Mouse (Mus musculus) heart, embryonic 11.5 days (tissue): ENCODE results near the gene Strbp. TPM values are rescaled to one million over a fixed set of nuclear protein-coding genes. Genes with fewer than 3 reads are reported as not detected.

ENCODE experiments used
- ATAC-seq: fragments of 200-750 bp; cut with Nextera tagmentation; replicated peaks from 2 replicates; pipeline ENCODE4 v1.8.0; 2017; ENCODE audit warnings: moderate library complexity; ENCODE audit not compliant: insufficient number of reproducible peaks, low FRiP score, low TSS enrichment
- H3K27ac ChIP-seq: fragments of 300-500 bp; sonication (generic); 2 replicates; pipeline ENCODE4 v1.5.1; 2014; ENCODE audit warnings: mild to moderate bottlenecking, low read depth, low read length
- H3K27me3 ChIP-seq: fragments of 300-500 bp; sonication (generic); 2 replicates; pipeline ENCODE4 v1.6.1; 2014; ENCODE audit warnings: mild to moderate bottlenecking, low read length, mixed read lengths; ENCODE audit not compliant: control insufficient read depth, insufficient read depth
- H3K36me3 ChIP-seq: fragments of 300-500 bp; sonication (generic); 2 replicates; pipeline ENCODE4 v1.6.1; 2014; ENCODE audit warnings: mild to moderate bottlenecking, low read length, moderate library complexity, mixed read lengths; ENCODE audit not compliant: control insufficient read depth, insufficient read depth
- H3K4me1 ChIP-seq: fragments of 300-500 bp; sonication (generic); 2 replicates; pipeline ENCODE4 v1.6.1; 2014; ENCODE audit warnings: low read length; ENCODE audit not compliant: control insufficient read depth, insufficient read depth
- H3K4me2 ChIP-seq: fragments of 300-500 bp; sonication (generic); 2 replicates; pipeline ENCODE4 v1.6.1; 2014; ENCODE audit warnings: mild to moderate bottlenecking, moderate library complexity
- H3K4me3 ChIP-seq: fragments of 300-500 bp; sonication (generic); 2 replicates; pipeline ENCODE4 v1.5.1; 2014; ENCODE audit warnings: low read depth, low read length
- H3K9ac ChIP-seq: fragments of 300-500 bp; sonication (generic); 2 replicates; pipeline ENCODE4 v1.6.1; 2014; ENCODE audit warnings: mild to moderate bottlenecking, low read depth, low read length, moderate library complexity
- H3K9me3 ChIP-seq: fragments of 300-500 bp; sonication (generic); replicated peaks from 2 replicates; pipeline ENCODE4 v1.6.1; 2016; ENCODE audit warnings: low read length; ENCODE audit not compliant: control insufficient read depth
- WGBS: fragments of 180-500 bp; shearing (Covaris S2); extraction: QIAGEN DNeasy Blood & Tissue Kit; methylation state at CpG from one replicate; pipeline ENCODE4 v1.1.7; 2014; ENCODE audit not compliant: insufficient replicate concordance; 5-methylcytosine and 5-hydroxymethylcytosine counted together
- polyA plus RNA-seq: library from polyadenylated mRNA; unstranded; fragments of >200 nt; fragmentation: Nextera tagmentation; extraction: Ambion mirVana; gene quantifications from 2 replicates; pipeline ENCODE4 v1.2.1, GENCODE M21; 2014

The Strbp gene
- polyA plus RNA-seq, 1 experiment from 2014 or later, result 32.4 TPM

DNA sequence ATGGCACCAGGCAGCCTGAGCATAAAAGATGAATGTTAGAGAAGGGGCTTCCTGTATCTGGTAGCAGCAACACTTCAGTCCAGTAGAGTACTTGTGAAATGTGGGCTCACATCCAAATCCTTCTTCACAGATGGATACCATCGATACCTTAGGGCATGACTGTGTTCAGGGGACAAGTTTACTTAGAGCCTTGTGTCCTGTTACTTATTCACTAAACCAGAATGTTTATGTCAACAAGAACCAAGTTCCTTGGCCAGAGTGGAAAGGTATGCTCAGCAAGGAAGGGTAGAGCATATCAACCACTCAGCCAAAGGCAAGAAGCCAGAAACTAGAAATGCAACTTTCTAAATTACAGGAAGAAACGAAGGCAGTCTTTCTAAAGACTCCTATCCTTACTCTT lies 133.0 kb downstream of the Strbp start:
- Histone ChIP-seq H3K27ac (no peak overlapping the region), H3K4me3 (no peak overlapping the region), H3K4me1 (no peaks in the 10 kb centered on the region), H3K36me3 (peaks cover 7% of the 10 kb centered on the region), H3K9ac (no peak overlapping the region), H3K4me2 (no peak overlapping the region), H3K27me3 (no peaks in the 10 kb centered on the region), H3K9me3 (no peaks in the 10 kb centered on the region)
- 82% methylated on average over 2 of the region's 2 CpGs for WGBS
- no peak for ATAC-seq

DNA sequence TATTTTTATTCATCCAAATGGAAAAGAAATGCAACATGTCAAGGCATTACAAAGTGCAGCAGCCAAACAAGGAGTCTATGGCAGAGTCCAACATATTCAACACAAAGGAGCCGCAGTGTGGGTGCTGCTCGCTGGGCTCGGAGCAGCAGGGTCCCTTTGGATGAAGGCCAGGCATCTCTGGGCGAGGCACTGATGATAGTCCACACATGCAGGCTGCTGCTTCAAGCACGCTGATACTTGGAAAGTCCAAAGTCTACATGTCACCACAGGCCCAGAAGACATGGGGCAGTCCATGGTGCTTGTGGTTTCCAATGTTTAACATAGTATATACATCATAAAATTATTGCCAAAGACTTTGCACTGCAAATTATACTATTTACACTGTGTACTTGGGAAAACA lies 133.8 kb downstream of the Strbp start:
- no peak overlapping the region for H3K4me2 ChIP-seq
- no peak for ATAC-seq
- peaks cover 9% of the 10 kb centered on the region for H3K36me3 ChIP-seq

DNA sequence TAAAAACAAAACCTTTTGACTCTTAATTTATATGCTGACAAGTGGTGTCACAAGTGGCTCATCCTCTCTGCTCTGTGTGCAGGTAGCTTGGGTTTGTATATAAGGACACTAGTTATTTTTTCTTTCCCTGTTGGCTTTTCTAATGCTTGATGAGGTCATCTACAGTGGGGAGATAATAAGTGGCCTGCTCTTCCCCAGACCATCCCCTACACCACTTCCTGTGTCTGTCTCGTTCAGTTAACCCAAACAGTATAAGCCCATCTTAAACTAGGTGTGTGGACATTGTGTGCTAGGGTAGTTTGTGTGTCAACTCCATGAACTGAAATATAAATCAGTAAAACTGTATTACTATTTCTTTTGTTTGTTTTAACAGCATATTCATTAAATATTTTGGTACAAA lies 137.6 kb downstream of the Strbp start:
- no peak for ATAC-seq
- H3K4me3 ChIP-seq, result no peak overlapping the region
- no peak overlapping the region for H3K27ac ChIP-seq
- H3K27me3 ChIP-seq, result no peaks in the 10 kb centered on the region
- peaks cover 18% of the 10 kb centered on the region for H3K36me3 ChIP-seq
- H3K9me3 ChIP-seq, result no peaks in the 10 kb centered on the region
- 59% methylated on average over 1 of the region's 1 CpGs for WGBS
- no peaks in the 10 kb centered on the region for H3K4me1 ChIP-seq
- no peak overlapping the region for H3K9ac ChIP-seq
- H3K4me2 ChIP-seq, result no peak overlapping the region

More for the DNA sequence above, 133.8 kb downstream of the Strbp start:
- Histone ChIP-seq H3K27me3 (no peaks in the 10 kb centered on the region), H3K4me3 (no peak overlapping the region), H3K9ac (no peak overlapping the region), H3K9me3 (no peaks in the 10 kb centered on the region), H3K4me1 (no peaks in the 10 kb centered on the region), H3K27ac (no peak overlapping the region)
- 84% methylated on average over 5 of the region's 5 CpGs for WGBS

DNA sequence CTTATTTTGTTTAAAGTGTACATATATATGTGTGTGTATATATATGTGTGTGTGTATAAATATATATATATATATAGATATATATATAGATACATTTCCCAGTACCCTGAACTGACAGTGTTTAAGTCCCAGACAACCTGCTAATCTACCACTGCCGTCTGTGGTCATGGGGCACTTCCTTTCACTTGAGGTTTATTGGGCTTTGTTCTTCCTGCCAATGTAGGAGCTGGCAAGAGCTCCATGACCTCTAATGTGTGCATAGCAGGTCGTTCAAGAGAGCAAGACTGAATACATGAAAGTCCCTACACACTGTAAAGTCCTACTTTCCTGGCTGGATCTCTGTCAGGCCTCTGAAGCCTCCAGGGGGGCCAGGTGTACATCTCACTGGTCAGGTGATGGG lies 138.1 kb downstream of the Strbp start:
- H3K4me1 ChIP-seq, result no peaks in the 10 kb centered on the region
- H3K36me3 ChIP-seq, result peaks cover 18% of the 10 kb centered on the region
- no peak overlapping the region for H3K4me2 ChIP-seq
- H3K27me3 ChIP-seq, result no peaks in the 10 kb centered on the region
- no peak overlapping the region for H3K9ac ChIP-seq
- H3K4me3 ChIP-seq, result no peak overlapping the region
- ATAC-seq, result no peak
- no peak overlapping the region for H3K27ac ChIP-seq
- WGBS, result 63% methylated on average over 2 of the region's 2 CpGs
- no peaks in the 10 kb centered on the region for H3K9me3 ChIP-seq

DNA sequence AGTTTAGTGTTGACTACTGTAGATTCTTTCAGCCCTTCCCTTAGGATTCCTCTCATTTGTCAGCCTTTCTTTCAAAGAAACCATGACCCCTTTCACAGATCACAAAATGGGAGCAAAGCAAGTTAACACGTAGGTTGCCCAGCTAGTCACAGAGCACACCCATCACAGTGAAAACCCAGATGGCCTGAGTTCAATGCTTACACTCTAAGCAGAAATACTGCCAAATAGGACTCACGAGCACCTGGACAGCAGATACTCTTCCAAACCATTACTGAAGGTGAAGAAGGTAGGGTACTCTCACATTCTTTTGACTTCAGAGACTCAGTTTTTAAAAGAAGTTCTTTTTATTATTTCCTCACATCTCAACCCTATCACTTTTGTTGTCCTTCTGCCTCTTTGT lies 147.3 kb downstream of the Strbp start:
- 81% methylated on average over 2 of the region's 2 CpGs for WGBS
- H3K4me2 ChIP-seq, result no peak overlapping the region
- H3K27me3 ChIP-seq, result no peaks in the 10 kb centered on the region
- peaks cover 20% of the 10 kb centered on the region for H3K36me3 ChIP-seq
- H3K9me3 ChIP-seq, result 0 out of 2 replicates have a peak, but pooled peaks cover 2% of the 10 kb centered on the region
- no peak overlapping the region for H3K4me3 ChIP-seq
- H3K4me1 ChIP-seq, result no peaks in the 10 kb centered on the region
- H3K27ac ChIP-seq, result no peak overlapping the region
- H3K9ac ChIP-seq, result no peak overlapping the region
- ATAC-seq, result no peak

DNA sequence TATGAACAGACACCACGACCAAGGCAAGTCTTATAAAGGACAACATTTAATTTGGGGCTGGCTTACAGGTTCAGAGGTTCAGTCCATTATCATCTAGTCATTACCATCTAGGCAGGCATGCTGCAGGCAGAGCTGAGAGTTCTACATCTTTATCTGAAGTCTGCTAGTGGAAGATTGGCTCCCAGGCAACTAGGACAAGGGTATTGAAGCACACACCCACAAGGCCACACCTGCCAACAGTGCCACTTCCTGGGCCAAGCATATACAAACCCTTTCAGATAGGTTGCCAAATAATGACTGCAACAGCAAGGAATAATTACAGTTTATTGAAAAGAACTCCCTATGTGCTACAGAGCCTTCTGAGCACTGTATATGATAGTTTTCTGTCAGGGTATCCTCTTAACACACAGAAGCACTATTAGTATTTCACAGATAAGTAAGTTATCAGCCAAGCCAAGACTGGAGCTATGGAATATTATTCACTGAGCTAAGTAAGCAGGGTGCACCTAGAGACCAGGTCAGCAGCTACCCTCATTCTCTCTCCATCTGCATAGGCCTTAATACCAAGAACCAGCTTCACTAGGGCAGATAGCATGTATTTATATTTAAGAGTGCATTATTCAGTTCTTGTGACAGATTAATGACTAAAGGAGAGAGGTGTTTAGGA lies 154.2 kb downstream of the Strbp start:
- Histone ChIP-seq H3K4me2 (no peak overlapping the region), H3K36me3 (peaks cover 16% of the 10 kb centered on the region), H3K27me3 (no peaks in the 10 kb centered on the region), H3K9ac (no peak overlapping the region), H3K9me3 (0 out of 2 replicates have a peak, but pooled peaks cover 2% of the 10 kb centered on the region), H3K4me3 (no peak overlapping the region), H3K4me1 (no peaks in the 10 kb centered on the region), H3K27ac (no peak overlapping the region)
- ATAC-seq, result no peak
- 81% methylated on average over 1 of the region's 1 CpGs for WGBS

DNA sequence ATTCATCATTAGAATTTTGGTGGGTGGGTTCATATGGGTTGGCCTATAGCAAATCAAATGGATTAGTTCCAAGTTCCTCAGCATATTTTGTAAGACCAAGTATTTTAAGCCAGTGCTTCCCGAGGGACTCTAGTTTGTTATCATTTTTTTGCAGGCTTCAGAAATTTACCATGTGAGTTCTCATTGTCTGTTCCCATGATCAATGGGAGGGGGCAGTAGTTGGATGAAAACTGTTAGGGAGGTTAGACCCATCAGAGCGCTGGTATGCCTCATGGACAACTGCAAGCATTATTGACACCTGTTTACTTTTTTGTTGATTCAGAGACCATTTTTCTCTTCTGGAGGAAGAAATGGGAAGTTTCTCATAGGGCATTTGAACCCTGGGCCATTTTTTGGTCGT lies 172.0 kb downstream of the Strbp start:
- H3K4me3 ChIP-seq, result no peak overlapping the region
- peaks cover 3% of the 10 kb centered on the region; the same call in 1 of the 2 replicates for H3K4me1 ChIP-seq
- no peak overlapping the region for H3K4me2 ChIP-seq
- H3K27ac ChIP-seq, result no peak overlapping the region
- H3K9ac ChIP-seq, result no peak overlapping the region
- no peaks in the 10 kb centered on the region for H3K9me3 ChIP-seq
- H3K36me3 ChIP-seq, result peaks cover 6% of the 10 kb centered on the region
- WGBS, result 80% methylated on average over 3 of the region's 3 CpGs
- ATAC-seq, result no peak
- no peaks in the 10 kb centered on the region for H3K27me3 ChIP-seq

DNA sequence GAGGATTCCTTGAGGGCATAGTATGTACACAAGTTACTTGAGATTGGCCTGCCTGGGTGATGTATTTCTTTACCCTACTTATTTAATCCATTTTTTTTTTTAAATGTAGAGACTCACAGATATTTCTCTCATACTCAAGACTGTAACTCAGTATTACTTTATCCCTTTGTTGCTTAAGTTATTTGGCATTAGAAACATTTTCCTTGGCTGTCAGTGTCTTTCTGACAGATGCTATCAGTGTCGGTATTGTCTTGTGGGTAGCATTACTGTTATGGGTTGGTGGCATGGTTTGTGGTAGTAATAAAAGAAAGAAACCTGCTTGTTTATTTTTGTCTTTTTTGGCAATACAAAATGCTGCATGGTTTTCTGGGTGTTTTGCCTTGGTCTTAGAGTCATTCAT lies 172.9 kb downstream of the Strbp start:
- Histone ChIP-seq H3K4me1 (peaks cover 3% of the 10 kb centered on the region; the same call in 1 of the 2 replicates), H3K9ac (no peak overlapping the region), H3K4me2 (no peak overlapping the region), H3K27ac (no peak overlapping the region), H3K9me3 (no peaks in the 10 kb centered on the region), H3K4me3 (no peak overlapping the region), H3K27me3 (no peaks in the 10 kb centered on the region), H3K36me3 (peaks cover 6% of the 10 kb centered on the region)
- no peak for ATAC-seq
- 88% methylated on average over 1 of the region's 1 CpGs for WGBS

DNA sequence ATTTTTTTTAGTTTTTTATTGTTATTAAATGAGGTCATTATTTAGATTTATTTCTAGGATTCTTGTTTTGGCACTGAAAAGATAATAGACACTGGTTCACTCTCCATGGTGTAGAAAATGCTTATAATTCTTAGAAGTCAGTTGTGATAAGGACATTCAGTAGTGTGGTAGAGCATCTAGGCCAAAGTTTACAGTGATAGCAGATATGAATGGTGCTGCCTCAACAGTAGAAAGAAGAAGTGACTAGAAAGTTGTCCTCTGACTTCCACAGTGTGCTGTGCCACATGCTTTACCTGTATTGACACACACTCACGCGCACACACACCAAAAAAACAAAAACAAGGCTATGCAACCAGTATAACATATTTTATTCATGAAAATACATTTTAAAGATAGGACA lies 174.3 kb downstream of the Strbp start:
- H3K27me3 ChIP-seq, result no peaks in the 10 kb centered on the region
- WGBS, result 96% methylated on average over 2 of the region's 2 CpGs
- H3K27ac ChIP-seq, result no peak overlapping the region
- no peak overlapping the region for H3K9ac ChIP-seq
- H3K4me1 ChIP-seq, result peaks cover 3% of the 10 kb centered on the region; the same call in 1 of the 2 replicates
- H3K4me2 ChIP-seq, result no peak overlapping the region
- peaks cover 2% of the 10 kb centered on the region; the same call in 1 of the 2 replicates for H3K36me3 ChIP-seq
- no peaks in the 10 kb centered on the region for H3K9me3 ChIP-seq
- ATAC-seq, result no peak
- H3K4me3 ChIP-seq, result no peak overlapping the region
